Mouse (Mus musculus): ENCODE measurements around the gene Sgip1. TPM values are rescaled to one million over a fixed set of nuclear protein-coding genes. Genes with fewer than 3 reads are reported as not detected.

The Sgip1 gene
- total and polyA plus RNA-seq, 3 experiments: 0.92 to 5.6 TPM; not detected in 1

DNA sequence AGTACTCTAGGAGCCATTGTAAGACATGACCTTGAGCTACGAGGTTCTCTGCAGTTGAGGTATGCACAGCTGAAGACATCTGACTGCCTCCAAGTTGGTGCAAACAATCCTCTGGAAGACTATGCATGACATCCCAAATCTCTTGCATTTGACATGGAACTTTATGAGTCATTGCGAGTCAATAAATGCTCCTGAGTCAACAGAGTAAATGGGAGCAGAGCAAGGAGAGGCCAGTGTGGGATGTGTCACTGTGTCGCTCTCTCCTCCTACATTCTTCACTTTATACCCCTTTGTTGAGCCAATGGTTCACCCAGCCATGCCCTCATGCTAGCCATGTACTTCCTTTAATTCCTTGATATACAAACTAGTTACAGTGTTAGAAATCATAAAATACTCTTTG is 142.0 kb downstream of the Sgip1 start:
- Histone ChIP-seq H3K36me3 (ENCODE audit: control insufficient read depth in 1 of 2, insufficient read depth in 2 of 2, low read length in 2 of 2) (no peaks in the 10 kb centered on the region), H3K27ac (ENCODE audit: control insufficient read depth, low read depth, low read length) (no peak overlapping the region; the same call in 1 of the 2 replicates), H3K4me1 (ENCODE audit: control insufficient read depth in 1 of 2, insufficient read depth in 2 of 2, low read length in 2 of 2) (no peaks in the 10 kb centered on the region), H3K9ac (ENCODE audit: control insufficient read depth, low read depth, low read length, poor library complexity, severe bottlenecking) (no peak overlapping the region), H3K27me3 (ENCODE audit: control insufficient read depth in 1 of 2, insufficient read depth in 2 of 2, low read length in 2 of 2) (no peaks in the 10 kb centered on the region), H3K9me3 (replicated peaks; ENCODE audit: insufficient read depth, low read length) (no peaks in the 10 kb centered on the region), H3K4me3 (ENCODE audit: control insufficient read depth in 1 of 2, insufficient read depth in 1 of 2, low read depth in 2 of 2, low read length in 2 of 2) (peak overlapping the region in 1 of 2 experiments; percentile 55; a peak in 2 of 4 replicates), H3K79me2 (ENCODE audit: control insufficient read depth, insufficient read depth, low read length, poor library complexity) (no peaks in the 10 kb centered on the region)
- TF ChIP-seq UBTF (IDR thresholded peaks at IDR 0.05; ENCODE audit: borderline replicate concordance, insufficient read depth, low read depth, low read length) (no peak), TCF12 (IDR thresholded peaks at IDR 0.05; ENCODE audit: low read depth, low read length) (no peak), NELFE (IDR thresholded peaks at IDR 0.05; ENCODE audit: low read depth, low read length) (no peak), ZMIZ1 (IDR thresholded peaks at IDR 0.05; ENCODE audit: low read depth, low read length) (no peak), SIN3A (IDR thresholded peaks at IDR 0.05; ENCODE audit: low read length) (no peak), HCFC1 (IDR thresholded peaks at IDR 0.05; ENCODE audit: low read depth, low read length) (no peak), TAL1 (IDR thresholded peaks at IDR 0.05; ENCODE audit: low read length) (no peak), TBP (IDR thresholded peaks at IDR 0.05; ENCODE audit: low read depth, low read length) (no peak), CHD2 (IDR thresholded peaks at IDR 0.05; ENCODE audit: low read length) (no peak), E2F4 (IDR thresholded peaks at IDR 0.05; ENCODE audit: borderline replicate concordance, low read depth, low read length) (no peak), GATA1 (IDR thresholded peaks at IDR 0.05; ENCODE audit: low read depth, low read length) (no peak), CHD1 (IDR thresholded peaks at IDR 0.05; ENCODE audit: low read depth, low read length) (no peak), USF2 (IDR thresholded peaks at IDR 0.05; ENCODE audit: borderline replicate concordance in 1 of 2, insufficient read depth in 1 of 2, low read depth in 1 of 2, low read length in 2 of 2) (no peak), MEF2A (IDR thresholded peaks at IDR 0.05; ENCODE audit: extremely low read depth, insufficient replicate concordance, low read depth, low read length, poor library complexity, severe bottlenecking) (no peak), MAZ (IDR thresholded peaks at IDR 0.05; ENCODE audit: low read depth, low read length) (no peak), JUND (IDR thresholded peaks at IDR 0.05; ENCODE audit: low read depth, low read length) (no peak), ELF1 (IDR thresholded peaks at IDR 0.05; ENCODE audit: low read depth, low read length) (no peak)
- no peak for DNase-seq (ENCODE audit: low read depth, low spot score)

DNA sequence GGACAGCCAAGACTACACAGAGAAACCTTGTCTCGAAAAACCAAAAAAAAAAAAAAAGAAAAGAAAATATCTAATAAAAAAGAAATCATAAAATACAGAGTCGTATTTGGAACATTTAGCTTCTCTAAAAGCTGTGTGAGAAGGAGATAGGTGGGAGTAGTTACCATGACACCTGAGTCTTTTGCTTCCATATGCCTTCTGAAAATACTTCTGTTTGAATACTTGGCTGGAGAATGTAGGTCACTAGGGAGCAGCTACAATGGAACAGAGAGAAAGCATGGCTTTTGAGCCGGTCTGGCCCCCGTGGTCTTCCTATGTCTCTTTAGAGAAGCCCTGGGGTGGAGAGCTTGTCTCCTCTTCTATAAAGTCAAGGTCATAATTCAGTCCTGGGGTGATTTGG is 143.1 kb downstream of the Sgip1 start:
- no peak overlapping the region for H3K4me3 ChIP-seq (ENCODE audit: control insufficient read depth in 1 of 2, insufficient read depth in 1 of 2, low read depth in 2 of 2, low read length in 2 of 2)
- H3K27me3 ChIP-seq (ENCODE audit: control insufficient read depth in 1 of 2, insufficient read depth in 2 of 2, low read length in 2 of 2): no peaks in the 10 kb centered on the region
- no peaks in the 10 kb centered on the region for H3K4me1 ChIP-seq (ENCODE audit: control insufficient read depth in 1 of 2, insufficient read depth in 2 of 2, low read length in 2 of 2)
- no peak for TF ChIP-seq NRF1 (IDR thresholded peaks at IDR 0.05; ENCODE audit: insufficient read depth, low read depth, low read length, poor library complexity, severe bottlenecking)
- no peak for TF ChIP-seq MAFK (IDR thresholded peaks at IDR 0.05; ENCODE audit: borderline replicate concordance, low read depth, low read length)
- no peak for TF ChIP-seq SMC3 (IDR thresholded peaks at IDR 0.05; ENCODE audit: low read depth, low read length)
- no peak for TF ChIP-seq SIN3A (IDR thresholded peaks at IDR 0.05; ENCODE audit: low read length)
- TF ChIP-seq HCFC1 (IDR thresholded peaks at IDR 0.05; ENCODE audit: low read depth, low read length): no peak
- no peak for TF ChIP-seq ZMIZ1 (IDR thresholded peaks at IDR 0.05; ENCODE audit: low read depth, low read length)
- TF ChIP-seq MEF2A (IDR thresholded peaks at IDR 0.05; ENCODE audit: extremely low read depth, insufficient replicate concordance, low read depth, low read length, poor library complexity, severe bottlenecking): no peak
- no peak for TF ChIP-seq POLR2AphosphoS5 (IDR thresholded peaks at IDR 0.05; ENCODE audit: borderline replicate concordance, low read depth, low read length)
- TF ChIP-seq GATA1 (IDR thresholded peaks at IDR 0.05; ENCODE audit: low read depth, low read length): no peak
- TF ChIP-seq CHD2 (IDR thresholded peaks at IDR 0.05; ENCODE audit: low read length): no peak
- no peaks in the 10 kb centered on the region for H3K79me2 ChIP-seq (ENCODE audit: control insufficient read depth, insufficient read depth, low read length, poor library complexity)
- no peaks in the 10 kb centered on the region for H3K9me3 ChIP-seq (replicated peaks; ENCODE audit: insufficient read depth, low read length)
- H3K27ac ChIP-seq (ENCODE audit: control insufficient read depth, low read depth, low read length): no peak overlapping the region
- no peak overlapping the region for H3K9ac ChIP-seq (ENCODE audit: control insufficient read depth, low read depth, low read length, poor library complexity, severe bottlenecking)
- H3K36me3 ChIP-seq (ENCODE audit: control insufficient read depth in 1 of 2, insufficient read depth in 2 of 2, low read length in 2 of 2): no peaks in the 10 kb centered on the region
- no peak for DNase-seq (ENCODE audit: low read depth, low spot score)
